Mouse (Mus musculus) myocyte (in vitro differentiated cells): ENCODE measurements at regions not wholly inside any gene's neighbourhood (a gene's known extent, or its start where the extent isn't known, plus 50 kb on each side); places are given as distances from the start of the nearest gene placed in this dataset.

Experiments used
- CEBPB ChIP-seq: IDR thresholded peaks from 2 replicates; pipeline ENCODE4 v1.6.1; 2011; ENCODE audit warnings: mild to moderate bottlenecking, moderate library complexity; ENCODE audit not compliant: poor library complexity, insufficient read depth, severe bottlenecking
- E2F4 ChIP-seq: IDR thresholded peaks from one replicate; pipeline ENCODE4 v1.6.1; 2011; ENCODE audit warnings: mild to moderate bottlenecking, control low read depth, moderate library complexity; ENCODE audit not compliant: insufficient read depth
- MAX ChIP-seq: IDR thresholded peaks from one replicate; pipeline ENCODE4 v1.6.1; 2011; ENCODE audit warnings: low read depth, mild to moderate bottlenecking, control low read depth
- MYOD1 ChIP-seq, 3 experiments: IDR thresholded peaks; one replicate each; pipeline ENCODE4 v1.6.1; 2011; ENCODE audit warnings: control low read depth in 2 of 3, low read depth in 2 of 3, mild to moderate bottlenecking in 2 of 3, moderate library complexity in 1 of 3; ENCODE audit not compliant: insufficient read length in 2 of 3, control insufficient read depth in 1 of 3
- MYOG ChIP-seq, 3 experiments: IDR thresholded peaks; one replicate each; pipeline ENCODE4 v1.6.1; 2011; ENCODE audit warnings: control low read depth in 2 of 3, low read depth in 2 of 3, mild to moderate bottlenecking in 2 of 3; ENCODE audit not compliant: insufficient read length in 2 of 3, control insufficient read depth in 1 of 3, insufficient read depth in 1 of 3
- POLR2A ChIP-seq: IDR thresholded peaks from one replicate; pipeline ENCODE4 v1.6.1; 2011; ENCODE audit warnings: low read depth, mild to moderate bottlenecking, control low read depth, moderate library complexity; ENCODE audit not compliant: insufficient read length
- POLR2AphosphoS2 ChIP-seq: IDR thresholded peaks from one replicate; pipeline ENCODE4 v1.6.1; 2011; ENCODE audit warnings: low read depth, control low read depth; ENCODE audit not compliant: insufficient read length
- REST ChIP-seq: IDR thresholded peaks from one replicate; pipeline ENCODE4 v1.6.1; 2011; ENCODE audit warnings: mild to moderate bottlenecking, control low read depth, moderate library complexity; ENCODE audit not compliant: insufficient read depth, insufficient read length
- USF1 ChIP-seq: IDR thresholded peaks from one replicate; pipeline ENCODE4 v1.6.1; 2011; ENCODE audit warnings: low read depth, mild to moderate bottlenecking, control low read depth, moderate library complexity

DNA sequence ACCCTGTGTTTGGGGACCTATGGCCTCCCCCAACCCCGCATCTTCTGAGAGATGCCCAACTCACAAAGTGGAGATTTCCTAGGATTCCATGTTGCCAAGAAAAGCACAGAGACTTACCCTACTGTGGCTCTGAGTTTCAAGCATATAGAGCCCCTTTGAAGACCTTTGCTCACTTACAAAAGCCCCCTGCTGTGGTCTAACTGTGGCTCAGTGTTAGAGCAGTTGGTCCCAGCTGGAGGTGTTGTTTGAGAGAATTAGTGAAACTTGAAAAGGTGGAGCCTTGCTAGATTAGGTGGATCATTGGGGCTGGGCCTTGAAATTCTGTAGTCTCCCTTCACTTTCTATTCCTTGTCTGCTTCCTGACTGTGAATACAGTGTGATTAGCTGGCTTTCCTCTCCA lies 66.6 kb upstream of the Galnt18 start:
- TF ChIP-seq MAX (no peak), POLR2AphosphoS2 (no peak), USF1 (no peak), POLR2A (no peak), REST (no peak), E2F4 (no peak), CEBPB (no peak), MYOD1 (IDR thresholded peaks at IDR 0.05; ENCODE audit: control insufficient read depth in 1 of 3, insufficient read length in 2 of 3, low read depth in 2 of 3) (no peak), MYOG (IDR thresholded peaks at IDR 0.05; ENCODE audit: control insufficient read depth in 1 of 3, insufficient read depth in 1 of 3, insufficient read length in 2 of 3, low read depth in 2 of 3) (no peak)
